Mouse (Mus musculus): ENCODE measurements at regions not wholly inside any gene's neighbourhood (a gene's known extent, or its start where the extent isn't known, plus 50 kb on each side); places are given as distances from the start of the nearest gene placed in this dataset.

GRCm38 (mm10) chr13:30051891-30052550, 66.2 kb upstream of the E2f3 start:
- TF ChIP-seq CTCF (IDR thresholded peaks at IDR 0.05; ENCODE audit: extremely low read depth, insufficient read depth, insufficient read length, insufficient replicate concordance) (no peak), POLR2A (IDR thresholded peaks at IDR 0.05; ENCODE audit: low read depth, low read length) (no peak)
- WGBS: 90% methylated on average over 16 of the region's 16 CpGs
- Histone ChIP-seq H3K4me1 (ENCODE audit: control insufficient read depth, insufficient read depth, insufficient read length) (no peaks in the 10 kb centered on the region), H3K27ac (ENCODE audit: insufficient read depth, low read length) (no peak overlapping the region), H3K36me3 (ENCODE audit: control insufficient read depth, insufficient read depth, low read length) (no peaks in the 10 kb centered on the region), H3K27me3 (ENCODE audit: control insufficient read depth, insufficient read depth, low read length) (no peaks in the 10 kb centered on the region), H3K4me3 (ENCODE audit: extremely low read depth, insufficient read depth, insufficient read length) (no peak overlapping the region)
- no peak for DNase-seq (ENCODE audit: low read depth in 1 of 2, low spot score in 2 of 2)

- TF ChIP-seq CTCF (IDR thresholded peaks at IDR 0.05; ENCODE audit: extremely low read depth, insufficient read depth, insufficient read length, insufficient replicate concordance): no peak
- TF ChIP-seq POLR2A (IDR thresholded peaks at IDR 0.05; ENCODE audit: low read depth, low read length): no peak
- no peaks in the 10 kb centered on the region for H3K36me3 ChIP-seq (ENCODE audit: control insufficient read depth, insufficient read depth, low read length)
- H3K4me1 ChIP-seq (ENCODE audit: control insufficient read depth, insufficient read depth, insufficient read length): no peaks in the 10 kb centered on the region
- no peak overlapping the region for H3K27ac ChIP-seq (ENCODE audit: insufficient read depth, low read length)
- H3K4me3 ChIP-seq (ENCODE audit: extremely low read depth, insufficient read depth, insufficient read length): no peak overlapping the region
- DNase-seq (ENCODE audit: low read depth in 1 of 2, low spot score in 2 of 2): no peak
- H3K27me3 ChIP-seq (ENCODE audit: control insufficient read depth, insufficient read depth, low read length): no peaks in the 10 kb centered on the region
- WGBS: 85% methylated on average over 9 of the region's 9 CpGs
Observed at GRCm38 (mm10) chr13:30050745-30051508, 65.1 kb upstream of the E2f3 start.

- Histone ChIP-seq H3K4me3 (ENCODE audit: extremely low read depth, insufficient read depth, insufficient read length) (no peak overlapping the region), H3K4me1 (ENCODE audit: control insufficient read depth, insufficient read depth, insufficient read length) (no peaks in the 10 kb centered on the region), H3K27ac (ENCODE audit: insufficient read depth, low read length) (no peak overlapping the region), H3K36me3 (ENCODE audit: control insufficient read depth, insufficient read depth, low read length) (no peaks in the 10 kb centered on the region), H3K27me3 (ENCODE audit: control insufficient read depth, insufficient read depth, low read length) (no peaks in the 10 kb centered on the region)
- TF ChIP-seq CTCF (IDR thresholded peaks at IDR 0.05; ENCODE audit: extremely low read depth, insufficient read depth, insufficient read length, insufficient replicate concordance) (no peak), POLR2A (IDR thresholded peaks at IDR 0.05; ENCODE audit: low read depth, low read length) (no peak)
- DNase-seq (ENCODE audit: low read depth in 1 of 2, low spot score in 2 of 2): no peak
- 82% methylated on average over 11 of the region's 11 CpGs for WGBS
Observed at GRCm38 (mm10) chr13:30048260-30048859, 62.5 kb upstream of the E2f3 start.

- Histone ChIP-seq H3K36me3 (ENCODE audit: control insufficient read depth, insufficient read depth, low read length) (no peaks in the 10 kb centered on the region), H3K27ac (ENCODE audit: insufficient read depth, low read length) (no peak overlapping the region), H3K4me1 (ENCODE audit: control insufficient read depth, insufficient read depth, insufficient read length) (peaks cover 6% of the 10 kb centered on the region; the same call in 1 of the 2 replicates), H3K4me3 (ENCODE audit: extremely low read depth, insufficient read depth, insufficient read length) (no peak overlapping the region), H3K27me3 (ENCODE audit: control insufficient read depth, insufficient read depth, low read length) (no peaks in the 10 kb centered on the region)
- TF ChIP-seq POLR2A (IDR thresholded peaks at IDR 0.05; ENCODE audit: low read depth, low read length) (no peak), CTCF (IDR thresholded peaks at IDR 0.05; ENCODE audit: extremely low read depth, insufficient read depth, insufficient read length, insufficient replicate concordance) (no peak)
- no peak for DNase-seq (ENCODE audit: low read depth in 1 of 2, low spot score in 2 of 2)
- WGBS: 93% methylated on average over 5 of the region's 5 CpGs
Observed at GRCm38 (mm10) chr13:30046504-30047169, 60.8 kb upstream of the E2f3 start.

GRCm38 (mm10) chr13:30046061-30046460, 60.2 kb upstream of the E2f3 start:
- peaks cover 6% of the 10 kb centered on the region; the same call in 1 of the 2 replicates for H3K4me1 ChIP-seq (ENCODE audit: control insufficient read depth, insufficient read depth, insufficient read length)
- no peaks in the 10 kb centered on the region for H3K27me3 ChIP-seq (ENCODE audit: control insufficient read depth, insufficient read depth, low read length)
- DNase-seq (ENCODE audit: low read depth in 1 of 2, low spot score in 2 of 2): no peak
- H3K27ac ChIP-seq (ENCODE audit: insufficient read depth, low read length): no peak overlapping the region
- no peak overlapping the region for H3K4me3 ChIP-seq (ENCODE audit: extremely low read depth, insufficient read depth, insufficient read length)
- H3K36me3 ChIP-seq (ENCODE audit: control insufficient read depth, insufficient read depth, low read length): no peaks in the 10 kb centered on the region
- 81% methylated on average over 15 of the region's 15 CpGs for WGBS
- TF ChIP-seq CTCF (IDR thresholded peaks at IDR 0.05; ENCODE audit: extremely low read depth, insufficient read depth, insufficient read length, insufficient replicate concordance) (no peak), POLR2A (IDR thresholded peaks at IDR 0.05; ENCODE audit: low read depth, low read length) (no peak)

- TF ChIP-seq CTCF (IDR thresholded peaks at IDR 0.05; ENCODE audit: extremely low read depth, insufficient read depth, insufficient read length, insufficient replicate concordance) (no peak), POLR2A (IDR thresholded peaks at IDR 0.05; ENCODE audit: low read depth, low read length) (no peak)
- no peaks in the 10 kb centered on the region for H3K36me3 ChIP-seq (ENCODE audit: control insufficient read depth, insufficient read depth, low read length)
- WGBS: 41% methylated on average over 6 of the region's 6 CpGs
- no peaks in the 10 kb centered on the region for H3K27me3 ChIP-seq (ENCODE audit: control insufficient read depth, insufficient read depth, low read length)
- H3K27ac ChIP-seq (ENCODE audit: insufficient read depth, low read length): no peak overlapping the region
- no peak for DNase-seq (ENCODE audit: low read depth in 1 of 2, low spot score in 2 of 2)
- no peak overlapping the region for H3K4me3 ChIP-seq (ENCODE audit: extremely low read depth, insufficient read depth, insufficient read length)
- peaks cover 6% of the 10 kb centered on the region; the same call in 1 of the 2 replicates for H3K4me1 ChIP-seq (ENCODE audit: control insufficient read depth, insufficient read depth, insufficient read length)
Observed at GRCm38 (mm10) chr13:30045225-30045624, 59.4 kb upstream of the E2f3 start.
